Mouse (Mus musculus): Measurements from ENCODE around the gene Plekhn1. TPM values are rescaled to one million over a fixed set of nuclear protein-coding genes. Genes with fewer than 3 reads are reported as not detected.

The Plekhn1 gene
- polyA plus RNA-seq, 2 experiments from 2014 or later, result 8.3 to 9.0 TPM

DNA sequence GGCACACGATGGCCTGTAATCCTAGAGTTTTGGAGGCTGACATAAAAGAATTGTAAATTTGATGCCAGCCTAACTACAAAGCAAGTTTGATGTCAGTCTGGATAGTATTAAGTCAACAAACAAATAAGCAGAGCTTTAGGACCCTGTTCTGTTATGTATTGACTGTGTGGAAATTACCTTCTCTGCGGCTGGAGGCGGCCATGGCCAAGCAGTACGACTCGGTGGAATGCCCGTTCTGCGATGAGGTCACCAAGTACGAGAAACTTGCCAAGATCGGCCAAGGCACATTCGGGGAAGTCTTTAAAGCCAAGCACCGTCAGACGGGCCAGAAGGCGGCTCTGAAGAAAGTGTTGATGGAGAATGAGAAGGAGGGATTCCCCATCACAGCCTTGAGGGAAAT is 21.5 kb downstream of the Plekhn1 start:
- ATAC-seq, result no peak

DNA sequence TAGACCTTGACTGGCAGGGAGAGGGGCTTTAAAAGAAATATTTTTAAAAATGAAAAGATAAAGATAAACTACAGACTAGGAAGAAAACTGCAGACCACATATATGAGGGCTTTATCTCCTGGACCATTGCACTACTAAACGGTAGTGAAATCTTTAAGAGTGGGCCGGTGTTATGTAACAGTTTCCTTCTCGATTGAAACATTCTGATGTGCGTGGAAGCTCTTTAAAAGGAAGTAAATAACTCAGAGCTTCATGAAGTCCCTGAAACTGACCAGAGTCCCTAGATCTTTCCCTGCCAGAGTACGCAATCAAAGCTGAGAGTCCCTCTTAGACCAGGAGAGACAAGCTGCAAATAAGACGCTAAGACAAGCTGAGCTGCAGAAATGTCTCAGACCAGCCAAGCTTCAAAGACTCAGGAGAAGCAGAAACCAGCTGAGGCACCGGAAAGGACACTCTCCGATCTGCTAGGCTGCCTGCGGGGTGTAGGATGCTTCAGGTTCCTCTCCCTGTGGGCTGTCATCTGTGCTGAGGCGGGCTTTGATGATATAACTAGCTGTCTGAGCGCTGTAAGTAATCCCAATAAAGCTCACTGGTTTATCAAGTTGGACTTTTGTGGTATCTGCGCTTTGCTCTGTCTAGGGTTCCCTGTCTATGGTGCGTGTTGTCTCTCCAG is 24.6 kb downstream of the Plekhn1 start:
- ATAC-seq, result no peak

GRCm38 (mm10) chr4:156208872-156209271 is 25.8 kb downstream of the Plekhn1 start:
- ATAC-seq, result no peak

DNA sequence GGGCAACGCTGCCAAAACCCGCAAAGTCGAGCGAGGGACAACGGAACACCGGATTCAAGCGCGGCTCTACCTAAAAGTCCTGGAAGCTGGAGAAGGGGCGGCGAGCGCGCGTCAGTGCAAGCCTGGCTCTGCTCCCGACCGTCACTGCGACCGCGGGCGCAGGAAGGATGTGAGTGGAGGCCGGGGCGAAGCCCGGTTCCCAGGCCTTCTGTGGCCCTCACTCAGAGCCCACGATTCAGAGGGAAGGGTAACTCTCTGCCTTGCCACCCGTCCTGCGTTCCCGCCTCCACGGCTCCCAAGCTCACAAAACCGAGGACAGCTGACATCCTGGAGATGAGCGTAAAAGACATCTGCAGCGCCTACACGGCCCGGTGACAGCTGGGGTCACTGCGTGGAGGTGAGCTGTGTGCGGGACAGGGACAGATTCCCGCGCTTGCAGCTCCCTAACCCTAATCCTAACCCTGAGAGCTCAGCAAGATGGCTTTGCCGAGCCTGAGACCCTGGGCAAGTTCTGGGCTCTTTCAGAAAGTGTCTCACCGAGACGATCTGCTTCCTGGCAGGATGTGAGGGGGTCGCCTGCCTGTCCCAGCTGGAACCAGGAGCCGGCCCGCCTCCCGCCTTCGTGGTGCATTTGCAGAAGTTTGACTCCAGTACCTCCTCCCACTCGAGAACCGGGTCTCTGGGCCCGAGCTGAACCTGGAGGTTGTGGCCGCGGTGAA is 31.1 kb downstream of the Plekhn1 start:
- ATAC-seq, result peak; percentile 40

DNA sequence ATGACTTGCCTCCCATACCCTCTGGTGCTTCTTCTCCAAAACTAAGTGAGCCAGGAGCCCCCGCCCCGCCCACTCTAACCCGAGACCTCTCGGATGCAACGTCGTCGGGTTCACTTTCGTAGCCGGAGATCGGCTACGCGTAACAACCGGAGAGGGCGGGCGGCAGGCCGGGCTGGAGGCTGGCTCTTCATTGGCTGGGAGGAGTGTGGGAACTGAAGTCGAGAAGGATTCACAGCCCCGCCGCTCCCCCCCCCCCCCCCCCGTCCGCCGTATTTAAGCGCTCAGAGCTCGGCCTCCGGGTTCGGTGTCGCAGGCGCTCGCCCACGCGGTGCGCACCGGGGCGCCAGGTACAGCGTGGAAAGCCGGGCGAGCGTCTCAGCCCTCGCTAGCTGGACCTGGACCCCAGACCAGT is 31.6 kb downstream of the Plekhn1 start, which contains the start of gene AW011738:
Gene AW011738 (plus strand): TSS at position 304 of the 412 bp plus-strand sequence.
- peak; percentile 80 for ATAC-seq

GRCm38 (mm10) chr4:156202462-156202893 is 32.2 kb downstream of the Plekhn1 start:
- no peak for ATAC-seq

- ATAC-seq, result peak; percentile 63
Measured at GRCm38 (mm10) chr4:156200623-156201475, 33.8 kb downstream of the Plekhn1 start, which contains the start of gene Isg15. Gene Isg15, minus strand, starts transcription at chr4:156200818.

- ATAC-seq, result peak; percentile 9
Measured at GRCm38 (mm10) chr4:156197829-156198205, 36.8 kb downstream of the Plekhn1 start.

DNA sequence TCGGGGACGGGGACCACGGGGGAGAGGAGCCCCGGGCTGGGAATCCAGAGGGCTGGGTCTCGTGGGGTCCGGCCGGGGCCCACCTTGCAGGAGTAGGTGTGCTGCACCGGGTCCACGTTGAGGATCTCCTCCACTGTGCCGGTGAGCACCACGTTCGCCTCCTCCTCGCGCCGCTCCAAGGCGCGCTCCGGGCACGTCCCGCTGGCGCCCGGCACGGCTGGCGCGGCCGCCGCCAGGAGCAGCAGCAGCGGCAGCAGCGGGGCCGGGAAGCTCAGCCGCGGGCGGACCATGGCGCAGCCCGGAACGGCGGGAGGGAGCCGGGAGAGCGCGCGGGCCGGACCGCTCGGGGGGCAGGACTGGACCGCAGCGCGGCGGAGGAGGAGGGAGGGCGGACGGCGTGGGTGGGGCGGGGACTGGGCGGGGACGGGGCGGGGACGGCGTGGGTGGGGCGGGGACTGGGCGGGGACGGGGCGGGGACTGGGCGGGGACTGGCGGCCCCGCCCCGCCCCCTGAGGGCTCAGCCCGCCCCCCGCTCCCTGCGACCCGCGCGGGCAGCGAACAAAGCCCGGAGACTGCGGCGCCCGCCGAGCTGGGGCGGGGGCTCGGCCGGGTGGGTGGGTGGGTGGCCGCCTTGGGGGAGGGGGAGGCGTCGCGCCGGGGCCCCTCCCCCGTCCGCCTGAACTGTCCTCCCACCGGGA is 37.4 kb downstream of the Plekhn1 start, which contains the start of gene Agrn:
Gene Agrn (minus strand): TSS at position 358 of the 698 bp plus-strand sequence.
- ATAC-seq, result peak; percentile 25

- no peak for ATAC-seq
Measured at GRCm38 (mm10) chr4:156195927-156196870, 38.5 kb downstream of the Plekhn1 start.

DNA sequence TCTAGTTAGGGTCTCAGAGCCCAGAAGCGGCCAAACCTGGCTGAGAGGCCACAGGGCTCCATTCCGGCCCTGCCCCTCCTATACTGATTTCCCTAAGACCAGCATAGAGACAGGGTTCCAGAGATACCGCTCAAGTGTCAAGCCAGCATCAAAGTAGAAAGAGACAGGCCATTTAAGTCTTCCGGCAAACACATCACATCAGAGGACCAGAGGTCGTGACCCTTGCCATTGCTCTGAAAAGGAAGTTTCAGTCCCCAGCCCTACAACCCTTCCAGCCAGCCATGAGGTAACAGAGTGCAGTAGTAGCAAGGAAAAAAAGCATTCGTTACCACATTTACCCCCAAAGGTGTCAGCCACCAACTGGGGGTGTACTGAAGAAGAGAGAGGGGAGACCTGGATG is 40.3 kb downstream of the Plekhn1 start:
- no peak for ATAC-seq

GRCm38 (mm10) chr4:156193906-156194305 is 40.8 kb downstream of the Plekhn1 start:
- ATAC-seq, result no peak

GRCm38 (mm10) chr4:156193200-156193590 is 41.5 kb downstream of the Plekhn1 start:
- ATAC-seq, result no peak

DNA sequence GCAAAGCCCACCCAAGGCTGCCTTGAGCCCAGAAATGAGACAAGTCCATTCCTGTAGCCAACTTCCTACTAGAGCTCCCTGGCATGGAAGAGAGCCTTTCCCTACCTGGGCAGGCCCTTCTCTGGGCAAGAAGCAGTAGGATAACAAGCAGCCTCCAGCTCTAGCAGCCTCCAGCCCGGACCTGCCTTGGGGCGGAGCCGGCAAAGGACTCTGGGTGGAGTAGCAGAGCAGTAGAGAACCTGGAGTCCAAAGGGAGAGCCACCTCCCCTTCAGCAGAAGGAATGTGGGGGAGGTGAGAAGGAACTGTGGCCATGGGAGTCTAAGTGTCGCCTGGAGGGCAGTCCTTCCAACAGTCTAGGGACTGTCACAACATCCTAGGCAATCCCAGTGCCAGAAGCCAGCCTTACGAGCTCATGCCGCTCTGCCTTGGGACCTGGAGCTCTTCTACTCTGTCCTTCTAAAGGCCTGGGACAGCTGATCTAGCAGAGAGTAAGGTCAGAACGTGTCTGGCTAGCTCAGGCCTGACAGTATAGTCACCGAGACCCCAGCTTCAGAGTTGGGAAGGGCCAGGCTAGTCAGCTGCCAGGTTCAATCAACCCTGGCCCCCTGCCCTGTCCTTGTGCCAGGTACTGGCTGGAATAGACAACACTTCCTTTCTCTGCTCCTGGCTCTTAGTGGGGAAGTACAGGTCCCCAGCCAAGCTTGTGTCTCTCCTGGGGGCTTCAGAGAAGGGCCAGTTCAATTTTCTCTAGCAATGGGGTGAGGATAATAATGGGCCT is 42.0 kb downstream of the Plekhn1 start:
- no peak for ATAC-seq

GRCm38 (mm10) chr4:156188811-156189323 is 45.8 kb downstream of the Plekhn1 start:
- ATAC-seq, result no peak

- ATAC-seq, result no peak
Measured at GRCm38 (mm10) chr4:156188162-156188810, 46.4 kb downstream of the Plekhn1 start.

- no peak for ATAC-seq
Measured at GRCm38 (mm10) chr4:156185950-156186850, 48.5 kb downstream of the Plekhn1 start.

DNA sequence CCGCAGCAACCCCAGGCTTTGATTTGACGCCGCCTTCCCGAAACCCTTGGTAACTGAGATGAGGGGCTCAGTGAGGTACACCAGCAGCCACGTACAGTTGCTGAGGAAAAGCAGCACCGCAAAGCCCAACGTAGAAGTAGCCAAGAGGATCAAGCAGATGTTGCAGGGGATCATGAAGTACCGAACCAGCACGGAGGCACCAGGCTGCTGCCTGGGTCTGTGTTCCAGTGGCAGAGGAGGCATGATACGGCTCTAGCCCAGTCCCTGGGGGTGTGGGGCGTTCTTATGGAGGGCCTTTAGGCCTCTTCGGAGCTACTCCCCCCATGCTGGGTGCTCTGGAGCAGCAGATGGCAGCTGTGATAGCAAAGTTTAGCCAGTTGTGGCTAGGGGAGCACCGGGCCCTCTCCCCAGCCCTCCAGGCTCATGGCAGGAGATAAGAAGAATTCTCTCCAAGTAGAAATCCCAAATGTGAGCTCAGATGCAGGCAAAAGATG is 49.2 kb downstream of the Plekhn1 start:
- ATAC-seq, result no peak

Measured in CD4-positive, CD25-positive, alpha-beta regulatory T cell, adult 4 months (primary cell).